Mouse (Mus musculus) lung, postnatal 36 days (tissue): ENCODE measurements around the gene Aldh1l1.

ENCODE experiments used
- DNase-seq: peaks from one replicate; pipeline ENCODE4 v3.0.0; 2022; ENCODE audit warnings: mixed read lengths

Aldh1l1 gene

GRCm38 (mm10) chr6:90486176-90486921 lies at the start of gene Aldh1l1:
Gene Aldh1l1, plus strand, starts transcription at chr6:90486427.
- DNase-seq: no peak

GRCm38 (mm10) chr6:90437041-90437440 lies 49.2 kb upstream of the Aldh1l1 start:
- DNase-seq: no peak

- DNase-seq: no peak
These were observed 39.3 kb upstream of the Aldh1l1 start for GRCm38 (mm10) chr6:90446883-90447282.

GRCm38 (mm10) chr6:90450179-90450578 lies 36.0 kb upstream of the Aldh1l1 start:
- peak; percentile 98 for DNase-seq

GRCm38 (mm10) chr6:90450697-90451096 lies 35.5 kb upstream of the Aldh1l1 start:
- peak; percentile 66 for DNase-seq

- DNase-seq: no peak
These were observed 34.7 kb upstream of the Aldh1l1 start for GRCm38 (mm10) chr6:90451512-90451911.

- DNase-seq: no peak
These were observed 33.6 kb upstream of the Aldh1l1 start for GRCm38 (mm10) chr6:90452603-90453002.

GRCm38 (mm10) chr6:90453751-90454150 lies 32.5 kb upstream of the Aldh1l1 start:
- DNase-seq: no peak

GRCm38 (mm10) chr6:90457421-90457820 lies 28.8 kb upstream of the Aldh1l1 start:
- no peak for DNase-seq

- DNase-seq: no peak
These were observed 25.0 kb upstream of the Aldh1l1 start for GRCm38 (mm10) chr6:90461181-90461580.

- DNase-seq: no peak
These were observed 24.5 kb upstream of the Aldh1l1 start for GRCm38 (mm10) chr6:90461771-90462170.

- DNase-seq: peak; percentile 86
These were observed 24.0 kb upstream of the Aldh1l1 start, which contains the start of gene Klf15 for GRCm38 (mm10) chr6:90462181-90462706. Gene Klf15, plus strand, starts transcription at chr6:90462576.

- DNase-seq: no peak
These were observed 23.4 kb upstream of the Aldh1l1 start for GRCm38 (mm10) chr6:90462841-90463227.

- peak; percentile 97 for DNase-seq
These were observed 22.9 kb upstream of the Aldh1l1 start for GRCm38 (mm10) chr6:90463228-90463862.

- peak; percentile 34 for DNase-seq
These were observed 22.3 kb upstream of the Aldh1l1 start for GRCm38 (mm10) chr6:90463890-90464421.

GRCm38 (mm10) chr6:90465028-90465640 lies 21.1 kb upstream of the Aldh1l1 start:
- DNase-seq: no peak

- DNase-seq: peak; percentile 88
These were observed 20.1 kb upstream of the Aldh1l1 start for GRCm38 (mm10) chr6:90466079-90466478.

- DNase-seq: no peak
These were observed 19.3 kb upstream of the Aldh1l1 start for GRCm38 (mm10) chr6:90466847-90467410.

- no peak for DNase-seq
These were observed 18.0 kb upstream of the Aldh1l1 start for GRCm38 (mm10) chr6:90468216-90468615.

- DNase-seq: no peak
These were observed 17.2 kb upstream of the Aldh1l1 start for GRCm38 (mm10) chr6:90469041-90469440.

- no peak for DNase-seq
These were observed 16.0 kb upstream of the Aldh1l1 start for GRCm38 (mm10) chr6:90470255-90470654.

- DNase-seq: peak; percentile 85
These were observed 15.2 kb upstream of the Aldh1l1 start for GRCm38 (mm10) chr6:90470947-90471541.

- DNase-seq: no peak
These were observed 14.1 kb upstream of the Aldh1l1 start for GRCm38 (mm10) chr6:90472079-90472478.
